ENCODE assay signal across 26 mouse cellular contexts in genomic region chr1:38888803-38889202, GRCm38 (mm10). TPM values are rescaled to one million over a fixed set of nuclear protein-coding genes. Genes with fewer than 3 reads are reported as not detected.
DNase-seq lines count a peak whose midpoint lies in the region; ATAC-seq lines count a peak whose summit lies in the region.
"Had no signal": no experiment of that assay in that cellular context is flagged by ENCODE, and none has a peak within 500 bp of the region (broad histone marks: within the 10 kb centered on the region; RNA-seq: fewer than 3 reads in every experiment).

No protein-coding gene starts in this region.

- H3K36me3 ChIP-seq in embryonic facial prominence, embryonic 13.5 days = peaks cover 13% of the 10 kb centered on the region; the same call in 1 of the 2 replicates
- H3K36me3 ChIP-seq in embryonic facial prominence, embryonic 10.5 days (replicated peaks) = no peaks in the 10 kb centered on the region
- H3K36me3 ChIP-seq in embryonic facial prominence, embryonic 15.5 days = peaks cover 5% of the 10 kb centered on the region; the same call in 1 of the 2 replicates

- no peak overlapping the region for H3K4me3 ChIP-seq in embryonic facial prominence, embryonic 13.5 days
- no peak overlapping the region for H3K4me3 ChIP-seq in embryonic facial prominence, embryonic 10.5 days
- no peak overlapping the region for H3K4me3 ChIP-seq in embryonic facial prominence, embryonic 15.5 days (replicated peaks)
- H3K4me3 ChIP-seq: embryonic facial prominence, embryonic 12.5 days; erythroblast, embryonic 14.5 days; forebrain, embryonic 10.5 days; forebrain, embryonic 12.5 days had no signal

- H3K9ac ChIP-seq in embryonic facial prominence, embryonic 13.5 days = no peak overlapping the region
- H3K9ac ChIP-seq in embryonic facial prominence, embryonic 15.5 days = no peak overlapping the region
- H3K9ac ChIP-seq: embryonic facial prominence, embryonic 12.5 days; forebrain, embryonic 12.5 days had no signal

- H3K27ac ChIP-seq in embryonic facial prominence, embryonic 13.5 days = peak overlapping the region; percentile 69
- H3K27ac ChIP-seq in embryonic facial prominence, embryonic 10.5 days (replicated peaks) = no peak overlapping the region
- peak overlapping the region; percentile 71 for H3K27ac ChIP-seq in embryonic facial prominence, embryonic 15.5 days (replicated peaks)
- H3K27ac ChIP-seq: embryonic facial prominence, embryonic 12.5 days; forebrain, embryonic 10.5 days; forebrain, embryonic 12.5 days had no signal

- H3K4me2 ChIP-seq in embryonic facial prominence, embryonic 13.5 days = no peak overlapping the region
- no peak overlapping the region; the same call in 1 of the 2 replicates for H3K4me2 ChIP-seq in embryonic facial prominence, embryonic 15.5 days (replicated peaks)
- H3K4me2 ChIP-seq: embryonic facial prominence, embryonic 12.5 days; forebrain, embryonic 12.5 days had no signal

- H3K27me3 ChIP-seq in embryonic facial prominence, embryonic 13.5 days = no peaks in the 10 kb centered on the region
- 0 out of 2 replicates have a peak, but pooled peaks cover 3% of the 10 kb centered on the region for H3K27me3 ChIP-seq in embryonic facial prominence, embryonic 10.5 days (replicated peaks; ENCODE audit: low read depth, poor library complexity, severe bottlenecking)
- H3K27me3 ChIP-seq in embryonic facial prominence, embryonic 15.5 days = no peaks in the 10 kb centered on the region
- H3K27me3 ChIP-seq: CH12.LX; embryonic facial prominence, embryonic 12.5 days; forebrain, embryonic 12.5 days had no signal

- DNase-seq in embryonic facial prominence, embryonic 10.5 days (ENCODE audit: low spot score) = no peak
- peak; percentile 18 for DNase-seq in NIH3T3 (ENCODE audit: low read depth)
- DNase-seq in kidney, postnatal 10 days = no peak
- DNase-seq: adrenal gland, adult 2 months; adrenal gland, postnatal 10 days; adrenal gland, postnatal 25 days; B cell, adult 2 months; cerebellum, adult 11 months; cerebellum, adult 18-20 months; cerebellum, adult 8-10 months; cerebellum, adult 9-11 months; cerebellum, postnatal 14 days; cerebellum, postnatal 36 days; embryo, embryonic 11 days had no signal

- WGBS in embryonic facial prominence, embryonic 13.5 days = 52% methylated on average over 6 of the region's 6 CpGs
- 93% methylated on average over 6 of the region's 6 CpGs for WGBS in embryonic facial prominence, embryonic 10.5 days
- 40% methylated on average over 6 of the region's 6 CpGs for WGBS in embryonic facial prominence, embryonic 15.5 days

- peaks cover 28% of the 10 kb centered on the region for H3K4me1 ChIP-seq in embryonic facial prominence, embryonic 13.5 days
- H3K4me1 ChIP-seq in embryonic facial prominence, embryonic 10.5 days = peaks cover 12% of the 10 kb centered on the region
- H3K4me1 ChIP-seq in embryonic facial prominence, embryonic 15.5 days = peaks cover 18% of the 10 kb centered on the region

- ATAC-seq in embryonic facial prominence, embryonic 13.5 days (ENCODE audit: insufficient number of reproducible peaks, insufficient read depth, low FRiP score, low TSS enrichment, low read depth) = no peak
- peak; percentile 61; the same call in 1 of the 2 replicates for ATAC-seq in embryonic facial prominence, embryonic 15.5 days (ENCODE audit: insufficient number of reproducible peaks, low FRiP score, low TSS enrichment, low read depth)
- ATAC-seq: CD4-positive, CD25-positive, alpha-beta regulatory T cell, adult 4 months; forebrain, embryonic 14.5 days; forebrain, embryonic 16.5 days had no signal

- H3K9me3 ChIP-seq in embryonic facial prominence, embryonic 13.5 days = no peaks in the 10 kb centered on the region
- no peaks in the 10 kb centered on the region for H3K9me3 ChIP-seq in embryonic facial prominence, embryonic 10.5 days
- H3K9me3 ChIP-seq in embryonic facial prominence, embryonic 15.5 days (replicated peaks) = no peaks in the 10 kb centered on the region
- H3K9me3 ChIP-seq: embryonic facial prominence, embryonic 12.5 days; forebrain, embryonic 10.5 days; forebrain, embryonic 12.5 days; G1E had no signal

RNA-seq across cellular contexts. Expression of gene Chst10, which starts 9.2 kb away (rescaled TPM):
- polyA plus RNA-seq in embryonic facial prominence, embryonic 13.5 days (2015; fragmentation: Nextera tagmentation; extraction: Ambion mirVana) = 13.1 and 14.3 TPM in 2 replicates
- polyA plus RNA-seq in embryonic facial prominence, embryonic 10.5 days (2016; fragmentation: Nextera tagmentation; extraction: Ambion mirVana) = 8.2 and 9.0 TPM in 2 replicates
- 7.5 and 9.4 TPM in 2 replicates for polyA plus RNA-seq in embryonic facial prominence, embryonic 15.5 days (2015; fragmentation: Nextera tagmentation; extraction: Ambion mirVana)

RNA-seq across cellular contexts. Expression of gene Nms, which starts 50.1 kb away (rescaled TPM):
- polyA plus RNA-seq in embryonic facial prominence, embryonic 13.5 days (2015; fragmentation: Nextera tagmentation; extraction: Ambion mirVana) = not detected in 2 replicates
- polyA plus RNA-seq in embryonic facial prominence, embryonic 10.5 days (2016; fragmentation: Nextera tagmentation; extraction: Ambion mirVana) = 0.15 TPM in 1 of 2 replicates, not detected in the other
- not detected in 2 replicates for polyA plus RNA-seq in embryonic facial prominence, embryonic 15.5 days (2015; fragmentation: Nextera tagmentation; extraction: Ambion mirVana)
- polyA plus RNA-seq: adrenal gland, adult 2 months; CD4-positive, CD25-positive, alpha-beta regulatory T cell, adult 4 months; embryonic facial prominence, embryonic 12.5 days; erythroblast, embryonic 14.5 days; forebrain, embryonic 10.5 days; forebrain, embryonic 12.5 days; frontal cortex, adult 2 months; G1E had no signal

RNA-seq across cellular contexts. Expression of gene Lonrf2, which starts 52.3 kb away (rescaled TPM):
- polyA plus RNA-seq in embryonic facial prominence, embryonic 13.5 days (2015; fragmentation: Nextera tagmentation; extraction: Ambion mirVana) = 2.2 and 3.1 TPM in 2 replicates
- polyA plus RNA-seq in embryonic facial prominence, embryonic 10.5 days (2016; fragmentation: Nextera tagmentation; extraction: Ambion mirVana) = 0.96 and 1.2 TPM in 2 replicates
- polyA plus RNA-seq in embryonic facial prominence, embryonic 15.5 days (2015; fragmentation: Nextera tagmentation; extraction: Ambion mirVana) = 2.0 and 2.2 TPM in 2 replicates
- polyA plus RNA-seq: CD4-positive, CD25-positive, alpha-beta regulatory T cell, adult 4 months; erythroblast, embryonic 14.5 days had no signal
